Mouse (Mus musculus): ENCODE measurements around the gene 4930556J24Rik. TPM values are rescaled to one million over a fixed set of nuclear protein-coding genes. Genes with fewer than 3 reads are reported as not detected.
A peak's percentile ranks its signal among the peaks of the same experiment; 100 is the strongest.

The 4930556J24Rik gene
- total and polyA plus RNA-seq, 2 experiments from 2014 or later: not detected

DNA sequence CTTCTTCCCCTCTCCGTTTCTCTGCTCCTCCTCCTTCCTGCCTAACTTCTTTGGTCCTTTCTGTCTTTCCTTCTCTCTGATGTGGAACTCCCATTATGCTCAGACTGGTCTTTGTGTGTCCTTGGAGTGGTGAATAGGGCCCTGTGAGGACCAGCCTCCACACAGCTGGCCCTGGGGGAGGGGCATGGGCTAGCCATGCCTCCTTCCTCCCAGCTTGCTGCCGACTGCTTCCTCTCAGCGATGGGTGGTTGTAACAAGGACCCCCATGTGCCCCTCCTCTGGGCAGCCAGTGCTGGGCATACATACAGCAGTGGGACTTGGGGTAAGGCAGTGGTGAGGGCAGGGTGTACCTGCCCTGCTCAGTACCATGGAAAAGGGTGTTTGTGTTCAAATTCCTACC lies 2.3 kb downstream of the 4930556J24Rik start:
- WGBS: 62% methylated on average over 3 of the region's 3 CpGs
- Histone ChIP-seq H3K9ac (no peak overlapping the region), H3K27me3 (ENCODE audit: insufficient read depth, low read length) (no peaks in the 10 kb centered on the region), H3K4me1 (ENCODE audit: insufficient read depth) (no peaks in the 10 kb centered on the region), H3K4me2 (ENCODE audit: low read depth) (no peak overlapping the region), H3K36me3 (ENCODE audit: insufficient read depth) (peaks cover 91% of the 10 kb centered on the region), H3K9me3 (ENCODE audit: low read length) (no peaks in the 10 kb centered on the region), H3K27ac (ENCODE audit: low read depth, low read length) (no peak overlapping the region), H3K4me3 (ENCODE audit: low read depth, low read length) (no peak overlapping the region)
- no peak for TF ChIP-seq CTCF (IDR thresholded peaks at IDR 0.05; ENCODE audit: low read depth)
- ATAC-seq (peak; percentile 29; the same call in 1 of the 2 replicates), DNase-seq (no peak)

DNA sequence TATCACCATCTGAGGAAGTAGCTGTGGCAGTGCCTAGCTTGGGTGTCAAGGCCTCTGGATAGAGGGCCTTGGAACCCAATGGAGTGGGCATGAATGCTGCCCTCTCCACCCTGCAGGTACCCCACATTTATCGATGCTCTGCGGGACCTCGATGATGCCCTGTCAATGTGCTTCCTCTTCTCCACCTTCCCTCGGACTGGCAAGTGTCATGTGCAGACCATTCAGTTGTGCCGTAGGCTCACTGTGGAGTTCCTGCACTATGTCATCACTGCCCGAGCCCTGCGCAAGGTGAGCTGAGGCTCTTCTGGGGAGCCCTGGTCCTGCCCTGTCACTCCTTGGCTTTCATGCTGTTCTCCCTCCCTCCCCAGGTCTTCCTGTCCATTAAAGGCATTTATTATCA lies 3.5 kb downstream of the 4930556J24Rik start:
- Histone ChIP-seq H3K4me1 (ENCODE audit: insufficient read depth) (no peaks in the 10 kb centered on the region), H3K36me3 (ENCODE audit: insufficient read depth) (peaks cover 84% of the 10 kb centered on the region), H3K9me3 (ENCODE audit: low read length) (no peaks in the 10 kb centered on the region), H3K27me3 (ENCODE audit: insufficient read depth, low read length) (no peaks in the 10 kb centered on the region), H3K27ac (ENCODE audit: low read depth, low read length) (no peak overlapping the region), H3K4me3 (ENCODE audit: low read depth, low read length) (no peak overlapping the region), H3K9ac (no peak overlapping the region), H3K4me2 (ENCODE audit: low read depth) (no peak overlapping the region)
- DNase-seq: no peak
- no peak for TF ChIP-seq CTCF (IDR thresholded peaks at IDR 0.05; ENCODE audit: low read depth)
- ATAC-seq: no peak
- WGBS: 98% methylated on average over 7 of the region's 7 CpGs

GRCm38 (mm10) chr11:3970361-3970760 lies 6.2 kb downstream of the 4930556J24Rik start:
- ATAC-seq: no peak
- Histone ChIP-seq H3K9ac (no peak overlapping the region), H3K27ac (ENCODE audit: low read depth, low read length) (no peak overlapping the region), H3K36me3 (ENCODE audit: insufficient read depth) (peaks cover 56% of the 10 kb centered on the region), H3K4me3 (ENCODE audit: low read depth, low read length) (no peak overlapping the region), H3K9me3 (ENCODE audit: low read length) (no peaks in the 10 kb centered on the region), H3K4me1 (ENCODE audit: insufficient read depth) (no peaks in the 10 kb centered on the region), H3K4me2 (ENCODE audit: low read depth) (no peak overlapping the region), H3K27me3 (ENCODE audit: insufficient read depth, low read length) (no peaks in the 10 kb centered on the region)
- TF ChIP-seq CTCF (IDR thresholded peaks at IDR 0.05; ENCODE audit: low read depth): no peak
- no peak for DNase-seq
- over 99% methylated on average over 7 of the region's 7 CpGs for WGBS

- 89% methylated on average over 3 of the region's 3 CpGs for WGBS
- peaks cover 51% of the 10 kb centered on the region for H3K36me3 ChIP-seq (ENCODE audit: insufficient read depth)
- DNase-seq: no peak
Observed at GRCm38 (mm10) chr11:3969837-3970236, 6.7 kb downstream of the 4930556J24Rik start.

DNA sequence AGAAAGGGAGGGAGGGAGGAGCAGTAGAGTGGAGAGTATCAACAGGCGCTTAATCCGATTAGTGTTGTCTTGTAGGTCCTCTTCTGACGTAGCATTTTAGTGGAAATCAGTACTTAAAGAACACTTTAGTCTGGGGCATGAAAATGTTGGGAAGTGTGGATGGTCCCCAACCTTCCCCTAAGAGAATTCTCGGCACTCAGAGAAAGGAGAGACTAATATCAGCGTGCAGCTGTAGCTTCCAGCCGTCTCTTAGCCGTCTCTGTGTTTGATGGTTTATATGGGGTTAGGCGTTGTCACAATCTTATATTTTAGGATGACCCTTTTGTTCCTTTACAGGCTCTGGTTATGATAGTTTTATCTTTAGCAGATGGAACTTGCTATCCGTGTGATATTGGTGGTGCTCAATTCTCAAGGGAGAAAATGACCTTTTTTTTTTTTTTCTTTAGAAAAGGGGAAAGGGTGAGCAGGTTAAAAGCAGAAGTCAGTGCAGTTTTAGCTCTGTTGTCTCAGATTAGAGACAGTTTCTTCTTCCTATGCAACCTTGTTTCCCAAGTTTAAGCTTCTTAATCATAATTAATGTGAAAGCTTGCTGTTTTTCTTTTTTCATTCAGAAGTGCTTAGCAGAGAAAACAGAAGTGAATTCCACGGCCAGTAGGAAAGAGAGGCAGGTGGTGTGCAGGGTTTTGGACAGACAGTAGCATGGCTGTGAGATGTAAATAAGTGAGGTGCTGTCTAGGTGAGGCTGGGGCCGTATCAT lies 12.0 kb downstream of the 4930556J24Rik start:
- Histone ChIP-seq H3K27me3 (ENCODE audit: insufficient read depth, low read length) (no peaks in the 10 kb centered on the region), H3K9ac (peak overlapping the region; percentile 61), H3K9me3 (ENCODE audit: low read length) (no peaks in the 10 kb centered on the region), H3K4me3 (ENCODE audit: low read depth, low read length) (peak overlapping the region; percentile 70), H3K36me3 (ENCODE audit: insufficient read depth) (peaks cover 4% of the 10 kb centered on the region; the same call in 1 of the 2 replicates), H3K27ac (ENCODE audit: low read depth, low read length) (peak overlapping the region; percentile 60; the same call in 1 of the 2 replicates), H3K4me2 (ENCODE audit: low read depth) (peak overlapping the region; percentile 82), H3K4me1 (ENCODE audit: insufficient read depth) (peaks cover 8% of the 10 kb centered on the region)
- WGBS: 15% methylated on average over 11 of the region's 11 CpGs
- no peak for DNase-seq
- no peak for TF ChIP-seq CTCF (IDR thresholded peaks at IDR 0.05; ENCODE audit: low read depth)
- no peak for ATAC-seq

More at GRCm38 (mm10) chr11:3969837-3970236, 6.7 kb downstream of the 4930556J24Rik start:
- no peaks in the 10 kb centered on the region for H3K9me3 ChIP-seq (ENCODE audit: low read length)
- no peak overlapping the region for H3K4me3 ChIP-seq (ENCODE audit: low read depth, low read length)
- H3K4me1 ChIP-seq (ENCODE audit: insufficient read depth): peaks cover 2% of the 10 kb centered on the region
- H3K27ac ChIP-seq (ENCODE audit: low read depth, low read length): no peak overlapping the region
- no peak overlapping the region for H3K4me2 ChIP-seq (ENCODE audit: low read depth)
- no peak overlapping the region for H3K9ac ChIP-seq
- TF ChIP-seq CTCF (IDR thresholded peaks at IDR 0.05; ENCODE audit: low read depth): peak; percentile 49
- no peak for ATAC-seq
- no peaks in the 10 kb centered on the region for H3K27me3 ChIP-seq (ENCODE audit: insufficient read depth, low read length)

GRCm38 (mm10) chr11:3963610-3964415 lies 12.8 kb downstream of the 4930556J24Rik start, which contains the start of gene Pes1:
Pes1 (plus strand) TSS chr11:3963975.
- ATAC-seq (peak; percentile 97), DNase-seq (peak; percentile 96)
- H3K27ac ChIP-seq (ENCODE audit: low read depth, low read length): peak within 1 kb of the TSS; percentile 60
- under 1% methylated on average over 31 of the region's 31 CpGs for WGBS
- H3K27me3 ChIP-seq (ENCODE audit: insufficient read depth, low read length): no peaks in the 10 kb centered on the region
- peak within 1 kb of the TSS; percentile 61 for H3K9ac ChIP-seq
- 0 out of 2 replicates have a peak, but pooled peaks cover 4% of the 10 kb centered on the region for H3K36me3 ChIP-seq (ENCODE audit: insufficient read depth)
- H3K4me3 ChIP-seq (ENCODE audit: low read depth, low read length): peak within 1 kb of the TSS; percentile 70
- H3K4me2 ChIP-seq (ENCODE audit: low read depth): peak within 1 kb of the TSS; percentile 82
- TF ChIP-seq CTCF (IDR thresholded peaks at IDR 0.05; ENCODE audit: low read depth): no peak
- H3K9me3 ChIP-seq (ENCODE audit: low read length): no peaks in the 10 kb centered on the region
- H3K4me1 ChIP-seq (ENCODE audit: insufficient read depth): peaks cover 8% of the 10 kb centered on the region
